Mouse (Mus musculus) erythroblast, embryonic 14.5 days (primary cell): Measurements from ENCODE around the gene Cog5. TPM values are rescaled to one million over a fixed set of nuclear protein-coding genes. Genes with fewer than 3 reads are reported as not detected.
"Not testable (repeated sequence)": the region's sequence is repeated elsewhere in the genome, so short reads cannot be mapped to it uniquely, and the experiment has no call there.

Experiments
- H3K27me3 ChIP-seq: 2 replicates; pipeline ENCODE4 v1.6.1; 2012; ENCODE audit warnings: inconsistent platforms; ENCODE audit not compliant: control insufficient read depth
- H3K36me3 ChIP-seq: 2 replicates; pipeline ENCODE4 v1.6.1; 2012; ENCODE audit warnings: mild to moderate bottlenecking, inconsistent platforms; ENCODE audit not compliant: control insufficient read depth
- H3K4me1 ChIP-seq: 2 replicates; pipeline ENCODE4 v1.6.1; 2012; ENCODE audit warnings: inconsistent platforms; ENCODE audit not compliant: control insufficient read depth
- H3K4me3 ChIP-seq: replicated peaks from 2 replicates; pipeline ENCODE3; 2012; ENCODE audit warnings: moderate library complexity, mild to moderate bottlenecking, inconsistent platforms
- H3K9me3 ChIP-seq: 2 replicates; pipeline ENCODE4 v1.6.1; 2012; ENCODE audit warnings: low read length, inconsistent platforms, mixed read lengths; ENCODE audit not compliant: control insufficient read depth
- GATA1 ChIP-seq: IDR thresholded peaks from 2 replicates; pipeline ENCODE4 v1.6.1; 2012; ENCODE audit warnings: low read length, inconsistent platforms, mixed read lengths
- TAL1 ChIP-seq: IDR thresholded peaks from 3 replicates; pipeline ENCODE4 v1.6.1; 2012; ENCODE audit warnings: low read length, inconsistent platforms, mixed read lengths
- polyA plus RNA-seq: library from polyadenylated mRNA; stranded (reverse); fragments of >175 nt; gene quantifications from 2 replicates; pipeline ENCODE4 v1.2.3, GENCODE M21; 2012

Cog5 gene
- polyA plus RNA-seq, result 0.03 and 0.07 TPM in 2 replicates

DNA sequence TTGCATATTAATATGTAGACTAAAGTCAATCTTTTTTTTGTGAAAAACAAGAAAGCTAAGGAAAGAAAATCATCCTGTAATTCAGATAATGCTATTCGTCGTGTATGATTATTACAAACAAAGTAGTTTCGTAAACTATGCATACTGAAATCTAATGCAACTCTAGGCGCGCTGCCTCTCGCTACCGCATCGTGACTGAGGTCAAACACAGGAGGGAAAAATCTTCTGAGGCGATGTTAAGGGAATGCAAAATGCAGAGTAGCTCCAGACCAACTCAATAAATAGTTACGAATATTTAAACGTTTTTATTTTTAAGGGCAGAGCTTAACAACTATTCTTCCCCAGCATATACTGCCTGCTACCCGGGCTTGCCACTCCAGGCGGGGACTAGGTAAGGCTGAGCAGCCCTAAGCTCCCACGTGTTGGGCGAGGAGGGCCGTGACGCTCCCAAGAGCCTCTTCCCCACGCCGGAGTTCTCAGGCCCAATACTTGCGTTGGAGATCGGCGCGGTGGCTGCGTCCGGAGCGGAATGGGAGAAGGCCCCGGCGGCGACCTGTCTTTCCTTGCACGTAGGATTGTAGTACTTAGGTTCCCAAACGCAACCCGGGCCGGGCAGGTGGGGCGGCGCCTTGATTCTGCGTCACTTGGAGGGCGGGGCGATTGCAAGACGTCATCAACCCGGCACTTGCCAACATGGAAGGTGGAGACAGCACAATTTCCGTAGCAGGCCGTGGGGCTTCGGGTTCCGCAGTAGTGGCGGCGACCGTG, at the start of gene Cog5, which contains the start of gene Dus4l:
Gene Cog5, plus strand, starts transcription at position 673 of the 768 bp plus-strand sequence.
Gene Dus4l, minus strand, starts transcription at position 630 of the 768 bp plus-strand sequence.
- H3K36me3 ChIP-seq, result peaks cover 7% of the 10 kb centered on the region
- H3K4me1 ChIP-seq, result peaks cover 22% of the 10 kb centered on the region
- H3K4me3 ChIP-seq, result peak within 1 kb of the TSS; percentile 73
- no peaks in the 10 kb centered on the region for H3K27me3 ChIP-seq
- no peaks in the 10 kb centered on the region for H3K9me3 ChIP-seq
- TF ChIP-seq TAL1, result no peak
- no peak for TF ChIP-seq GATA1

DNA sequence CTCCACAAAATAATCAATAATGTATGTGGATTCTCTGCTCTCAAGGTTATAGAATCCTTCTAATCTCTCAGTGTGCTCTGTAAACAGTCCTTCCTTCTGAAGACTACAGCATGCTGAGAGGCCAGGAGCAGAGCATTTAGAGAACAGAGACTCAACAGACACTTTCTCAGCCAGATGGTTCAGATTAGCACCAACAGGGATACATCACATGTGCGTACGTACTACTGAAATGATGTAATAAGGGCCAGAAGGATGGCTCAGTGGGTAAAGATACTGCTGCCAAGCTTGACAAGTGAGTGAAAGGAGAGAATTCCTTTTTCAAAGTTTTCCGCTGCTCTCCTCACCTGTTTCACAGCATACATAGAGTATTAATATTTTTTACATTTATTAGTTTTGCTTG, 49.8 kb upstream of the Cog5 start:
- Histone ChIP-seq H3K27me3 (no peaks in the 10 kb centered on the region), H3K36me3 (peaks cover 2% of the 10 kb centered on the region), H3K9me3 (no peaks in the 10 kb centered on the region), H3K4me1 (no peaks in the 10 kb centered on the region), H3K4me3 (no peak overlapping the region)
- no peak for TF ChIP-seq GATA1
- TF ChIP-seq TAL1, result no peak

DNA sequence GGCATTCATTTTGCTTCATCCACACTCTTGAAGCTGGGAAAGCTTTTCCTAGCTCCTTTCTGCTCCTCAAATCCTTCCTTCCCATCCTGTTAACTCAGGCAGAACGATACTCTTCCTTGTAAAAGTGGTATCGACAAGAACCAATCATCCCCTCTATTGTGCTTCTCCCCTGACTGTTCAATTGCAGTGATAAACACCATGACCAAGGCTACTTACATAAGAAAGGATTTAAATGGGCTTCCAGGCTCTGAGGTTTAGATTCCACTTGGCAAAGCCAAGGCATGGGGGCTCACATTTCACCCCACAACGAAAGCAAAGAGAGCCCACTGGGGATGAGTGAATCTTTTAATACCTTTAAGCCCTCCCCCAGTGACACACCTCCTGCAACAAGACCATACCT, 46.5 kb upstream of the Cog5 start:
- no peaks in the 10 kb centered on the region for H3K4me1 ChIP-seq
- no peaks in the 10 kb centered on the region for H3K9me3 ChIP-seq
- H3K4me3 ChIP-seq, result no peak overlapping the region
- peaks cover 4% of the 10 kb centered on the region for H3K36me3 ChIP-seq
- TF ChIP-seq GATA1, result no peak
- TF ChIP-seq TAL1, result no peak
- no peaks in the 10 kb centered on the region for H3K27me3 ChIP-seq

DNA sequence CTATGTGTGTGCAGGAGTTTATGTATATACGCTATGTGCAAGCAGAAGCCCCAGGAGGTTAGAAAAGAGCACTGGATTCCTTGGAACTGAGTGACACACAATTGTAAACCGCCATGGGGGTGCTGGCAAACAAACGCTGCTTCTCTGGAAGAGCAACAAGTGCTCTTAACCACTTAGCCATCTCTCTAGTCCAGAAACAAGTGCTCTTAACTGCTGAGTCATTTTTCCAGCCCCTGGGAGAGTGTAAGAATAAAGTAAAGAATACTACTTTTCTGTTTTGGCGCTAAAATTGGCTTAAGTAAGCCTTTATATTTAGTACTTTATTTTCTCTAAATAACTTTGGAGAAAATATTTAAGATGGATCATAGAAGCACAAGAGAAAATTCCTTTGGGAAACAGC, 41.3 kb upstream of the Cog5 start:
- no peaks in the 10 kb centered on the region for H3K9me3 ChIP-seq
- peaks cover 18% of the 10 kb centered on the region for H3K36me3 ChIP-seq
- no peaks in the 10 kb centered on the region for H3K4me1 ChIP-seq
- H3K27me3 ChIP-seq, result no peaks in the 10 kb centered on the region
- no peak overlapping the region for H3K4me3 ChIP-seq
- no peak for TF ChIP-seq GATA1
- no peak for TF ChIP-seq TAL1

DNA sequence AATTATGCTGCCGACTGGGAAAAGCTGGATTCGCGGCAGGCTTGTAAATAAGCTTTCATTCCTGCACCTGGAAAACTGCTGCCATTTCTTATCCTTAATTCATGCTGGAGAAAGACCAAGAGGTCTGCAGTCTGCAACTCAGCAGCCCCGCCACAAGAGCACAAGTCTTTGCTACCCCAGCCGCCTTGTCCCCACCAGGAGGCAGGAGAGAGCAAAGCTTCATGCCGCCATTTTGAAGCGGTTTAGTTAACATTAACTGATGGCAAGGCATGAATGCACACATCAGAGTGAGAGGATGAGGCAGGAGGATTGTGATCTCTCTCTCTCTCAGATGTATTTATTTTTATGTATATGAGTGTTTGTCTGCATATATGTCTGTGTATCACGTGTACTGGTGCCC, 34.6 kb upstream of the Cog5 start:
- no peaks in the 10 kb centered on the region for H3K27me3 ChIP-seq
- H3K4me3 ChIP-seq, result no peak overlapping the region
- H3K36me3 ChIP-seq, result peaks cover 28% of the 10 kb centered on the region
- no peaks in the 10 kb centered on the region for H3K9me3 ChIP-seq
- TF ChIP-seq GATA1 (no peak), TAL1 (no peak)
- no peaks in the 10 kb centered on the region for H3K4me1 ChIP-seq

DNA sequence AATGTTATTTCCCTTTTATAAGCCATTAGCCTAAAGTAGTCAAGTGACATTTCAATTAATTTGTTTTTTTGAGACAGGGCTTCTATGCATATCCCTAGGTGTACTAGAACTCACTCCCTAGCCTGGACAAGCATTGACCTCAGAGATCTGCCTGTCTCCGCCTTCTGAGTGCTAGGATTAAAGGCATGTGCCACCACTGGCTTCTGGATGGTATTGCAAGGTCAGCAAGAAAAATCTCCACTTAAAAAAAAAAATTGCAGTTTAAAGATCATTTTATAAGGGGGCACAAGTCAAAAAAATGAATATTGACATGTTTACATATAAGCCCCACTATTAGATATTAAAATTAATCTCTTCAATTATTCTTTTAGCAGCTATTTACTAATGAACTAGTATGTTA, 29.7 kb upstream of the Cog5 start:
- TF ChIP-seq GATA1 (no peak), TAL1 (no peak)
- H3K27me3 ChIP-seq, result no peaks in the 10 kb centered on the region
- no peaks in the 10 kb centered on the region for H3K4me1 ChIP-seq
- no peak overlapping the region for H3K4me3 ChIP-seq
- peaks cover 38% of the 10 kb centered on the region for H3K36me3 ChIP-seq
- no peaks in the 10 kb centered on the region for H3K9me3 ChIP-seq

DNA sequence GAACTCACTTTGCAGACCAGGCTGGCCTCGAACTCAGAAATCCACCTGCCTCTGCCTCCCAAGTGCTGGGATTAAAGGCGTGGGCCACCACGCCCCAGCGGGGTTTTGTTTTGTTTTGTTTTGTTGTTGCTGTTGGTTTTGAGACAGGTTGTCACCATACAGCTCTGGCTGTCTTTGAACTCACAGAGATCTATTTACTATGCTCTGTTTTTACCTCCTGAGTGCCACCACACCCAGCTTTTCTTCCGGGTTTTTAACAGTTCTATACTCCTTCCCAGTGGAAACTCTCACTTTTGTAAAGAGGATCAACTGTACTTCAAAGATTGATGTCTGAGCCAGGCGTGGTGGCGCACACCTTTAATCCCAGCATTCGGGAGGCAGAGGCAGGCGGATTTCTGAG, 26.3 kb upstream of the Cog5 start:
- not testable (repeated sequence) for H3K9me3 ChIP-seq, H3K4me1 ChIP-seq, H3K4me3 ChIP-seq, H3K27me3 ChIP-seq
- peaks cover 33% of the 10 kb centered on the region for H3K36me3 ChIP-seq

DNA sequence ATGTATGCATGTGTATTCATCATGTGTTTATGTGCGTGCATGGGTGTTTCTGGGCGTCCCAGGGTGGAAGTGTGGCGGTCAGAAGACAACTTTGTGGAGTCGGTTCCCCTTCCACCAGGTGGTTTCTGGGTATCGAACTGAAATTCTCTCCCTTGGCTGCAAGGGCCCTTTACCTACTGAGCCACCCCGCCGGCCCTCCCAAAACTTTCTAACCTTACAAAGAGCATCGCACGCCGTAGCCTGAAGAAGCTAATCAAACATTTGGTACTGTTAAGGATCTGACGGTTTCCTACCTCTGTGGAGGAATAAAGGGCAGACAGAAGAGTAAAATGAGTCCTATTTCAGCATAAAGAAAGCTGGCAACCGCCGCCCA, 20.7 kb upstream of the Cog5 start:
- Histone ChIP-seq H3K27me3 (no peaks in the 10 kb centered on the region), H3K36me3 (peaks cover 9% of the 10 kb centered on the region), H3K4me3 (peak overlapping the region; percentile 79), H3K4me1 (peaks cover 23% of the 10 kb centered on the region), H3K9me3 (no peaks in the 10 kb centered on the region)
- no peak for TF ChIP-seq TAL1
- no peak for TF ChIP-seq GATA1

DNA sequence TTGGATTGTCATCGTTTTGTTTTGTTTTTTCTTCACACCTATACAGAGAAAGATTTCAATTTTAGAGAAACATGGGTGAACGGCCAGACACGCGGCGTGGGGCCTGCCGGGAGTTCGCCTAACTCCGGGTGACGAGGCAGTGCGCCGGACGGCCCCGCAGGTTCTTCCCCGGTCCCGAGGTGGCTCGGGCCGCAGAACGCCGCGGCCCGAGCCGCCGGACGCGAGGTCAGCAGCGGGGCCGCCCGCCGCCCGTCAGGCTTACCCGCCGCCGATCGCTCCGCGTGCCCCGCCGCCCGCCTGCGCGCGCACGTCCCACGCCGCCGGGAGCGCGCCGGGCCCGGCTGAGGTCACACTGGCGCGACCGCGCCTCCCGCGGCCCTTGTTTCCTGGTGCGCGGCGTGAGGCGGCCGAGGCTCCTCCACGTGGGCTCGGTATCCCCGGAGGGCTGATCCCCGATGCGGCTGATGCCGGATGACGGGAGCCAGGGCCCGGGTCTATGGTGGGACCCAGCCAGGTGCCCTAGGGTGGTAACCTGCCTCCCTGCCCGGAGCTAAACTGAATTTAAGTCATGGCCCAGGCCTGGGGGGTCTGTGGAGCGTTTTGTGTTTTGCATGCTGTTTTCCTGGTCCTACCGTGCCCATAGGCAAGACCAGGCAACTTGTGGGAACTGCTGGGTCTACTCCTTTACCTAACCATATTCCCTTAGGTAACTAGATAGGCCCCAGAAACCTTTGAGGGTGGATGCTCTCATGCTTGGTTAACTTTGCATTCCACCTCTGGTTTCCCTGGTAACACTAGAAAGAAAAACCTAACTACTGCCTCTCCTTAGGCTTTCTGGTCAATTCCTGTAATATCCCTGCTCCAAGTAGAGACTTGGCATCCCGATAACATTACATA, 20.1 kb upstream of the Cog5 start, which contains the start of gene Bcap29:
Gene Bcap29, minus strand, starts transcription at position 316 of the 897 bp plus-strand sequence.
- TF ChIP-seq TAL1 (no peak), GATA1 (no peak)
- Histone ChIP-seq H3K9me3 (no peaks in the 10 kb centered on the region), H3K4me1 (peaks cover 23% of the 10 kb centered on the region), H3K27me3 (no peaks in the 10 kb centered on the region), H3K36me3 (peaks cover 9% of the 10 kb centered on the region), H3K4me3 (peak within 1 kb of the TSS; percentile 79)
